Mouse (Mus musculus): ENCODE results near the gene Gm26620. TPM values are rescaled to one million over a fixed set of nuclear protein-coding genes. Genes with fewer than 3 reads are reported as not detected.

The Gm26620 gene
- polyA plus RNA-seq (2014; fragmentation: Nextera tagmentation; extraction: Ambion mirVana) = 0.72 TPM in 1 of 2 replicates, not detected in the other

DNA sequence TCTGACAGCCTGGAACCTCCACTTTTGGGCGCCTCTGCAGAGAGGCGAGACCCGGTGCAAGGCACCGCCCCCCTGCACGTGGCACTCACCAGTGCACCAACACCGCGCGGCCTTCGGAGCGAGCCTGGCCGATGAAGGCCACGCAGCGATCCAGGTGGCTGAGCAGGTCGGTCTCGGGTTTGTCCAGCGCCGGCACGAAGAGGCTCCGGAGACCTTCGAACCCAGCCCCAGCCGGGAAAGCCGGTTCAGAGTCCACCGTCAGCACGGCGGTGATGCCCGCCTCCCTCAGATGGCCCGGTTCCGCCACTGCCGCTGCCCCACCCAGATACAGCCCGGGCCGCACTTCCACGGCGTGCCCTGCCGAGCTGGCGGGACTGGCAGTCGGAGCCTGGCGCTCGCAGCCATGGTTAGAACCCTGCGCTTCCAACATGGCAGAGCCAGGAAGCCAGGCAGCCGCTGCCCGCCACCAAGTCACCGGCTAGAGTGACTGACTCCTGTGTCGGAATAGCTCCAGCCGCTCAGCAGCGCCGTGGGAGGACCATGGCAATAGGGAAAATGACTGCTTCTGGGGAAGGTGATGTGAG is at the start of gene Gm26620, which contains the start of gene Dusp12:
TSS of gene Gm26620 (plus strand) at position 88 of the 584 bp plus-strand sequence.
TSS of gene Dusp12 (minus strand) at position 563 of the 584 bp plus-strand sequence.
- H3K36me3 ChIP-seq (ENCODE audit: control insufficient read depth, insufficient read depth, low read length) = no peaks in the 10 kb centered on the region
- no peaks in the 10 kb centered on the region for H3K27me3 ChIP-seq (ENCODE audit: control insufficient read depth, insufficient read depth, low read length)
- peak within 1 kb of the TSS; percentile 87 for H3K9ac ChIP-seq (ENCODE audit: low read length)
- H3K4me1 ChIP-seq (ENCODE audit: control insufficient read depth, insufficient read depth, low read length) = no peaks in the 10 kb centered on the region
- H3K4me2 ChIP-seq (ENCODE audit: low read depth, severe bottlenecking) = peak within 1 kb of the TSS; percentile 59
- WGBS = under 1% methylated on average over 46 of the region's 46 CpGs
- peak within 1 kb of the TSS; percentile 95 for H3K4me3 ChIP-seq (ENCODE audit: low read depth, low read length)
- peak within 1 kb of the TSS; percentile 42; the same call in 1 of the 2 replicates for H3K27ac ChIP-seq (replicated peaks; ENCODE audit: low read depth, low read length)
- DNase-seq (ENCODE audit: low spot score) (peak; percentile 91), ATAC-seq (ENCODE audit: insufficient number of reproducible peaks, low FRiP score, low TSS enrichment, low read depth) (peak; percentile 86)
- no peaks in the 10 kb centered on the region for H3K9me3 ChIP-seq (ENCODE audit: control insufficient read depth, low read length)

DNA sequence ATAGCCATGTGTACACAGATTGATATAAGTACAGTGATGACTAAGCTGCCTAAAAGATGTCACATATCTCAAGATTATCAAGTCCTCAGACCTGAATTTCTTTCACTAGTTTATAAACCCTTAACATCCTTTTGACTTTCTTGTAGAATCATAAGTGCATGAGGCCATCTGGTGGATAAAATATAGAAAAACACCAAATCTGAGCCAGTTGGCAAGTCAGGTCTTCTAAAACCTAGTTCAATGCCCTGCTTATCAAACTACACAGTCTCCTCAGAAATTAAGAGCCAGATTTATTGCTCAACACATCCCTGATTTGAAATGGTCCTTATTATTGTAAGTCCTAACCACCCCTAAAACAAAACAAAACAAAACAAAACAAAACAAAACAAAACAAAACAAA is 45.2 kb upstream of the Gm26620 start:
- Histone ChIP-seq H3K4me2 (ENCODE audit: low read depth, severe bottlenecking) (no peak overlapping the region), H3K9me3 (ENCODE audit: control insufficient read depth, low read length) (no peaks in the 10 kb centered on the region), H3K9ac (ENCODE audit: low read length) (no peak overlapping the region), H3K27me3 (ENCODE audit: control insufficient read depth, insufficient read depth, low read length) (no peaks in the 10 kb centered on the region), H3K27ac (replicated peaks; ENCODE audit: low read depth, low read length) (no peak overlapping the region), H3K36me3 (ENCODE audit: control insufficient read depth, insufficient read depth, low read length) (no peaks in the 10 kb centered on the region), H3K4me1 (ENCODE audit: control insufficient read depth, insufficient read depth, low read length) (no peaks in the 10 kb centered on the region), H3K4me3 (ENCODE audit: low read depth, low read length) (no peak overlapping the region)
- no peak for DNase-seq (ENCODE audit: low spot score)
- ATAC-seq (ENCODE audit: insufficient number of reproducible peaks, low FRiP score, low TSS enrichment, low read depth) = no peak

GRCm38 (mm10) chr1:170844380-170844779 is 40.5 kb upstream of the Gm26620 start:
- Histone ChIP-seq H3K4me3 (ENCODE audit: low read depth, low read length) (no peak overlapping the region), H3K36me3 (ENCODE audit: control insufficient read depth, insufficient read depth, low read length) (peaks cover 2% of the 10 kb centered on the region; the same call in 1 of the 2 replicates), H3K4me1 (ENCODE audit: control insufficient read depth, insufficient read depth, low read length) (no peaks in the 10 kb centered on the region), H3K9me3 (ENCODE audit: control insufficient read depth, low read length) (no peaks in the 10 kb centered on the region), H3K27me3 (ENCODE audit: control insufficient read depth, insufficient read depth, low read length) (no peaks in the 10 kb centered on the region), H3K27ac (replicated peaks; ENCODE audit: low read depth, low read length) (no peak overlapping the region), H3K9ac (ENCODE audit: low read length) (no peak overlapping the region), H3K4me2 (ENCODE audit: low read depth, severe bottlenecking) (no peak overlapping the region)
- WGBS = 52% methylated on average over 8 of the region's 8 CpGs
- ATAC-seq (ENCODE audit: insufficient number of reproducible peaks, low FRiP score, low TSS enrichment, low read depth) = no peak
- DNase-seq (ENCODE audit: low spot score) = peak; percentile 59

- H3K9me3 ChIP-seq (ENCODE audit: control insufficient read depth, low read length) = no peaks in the 10 kb centered on the region
- H3K27ac ChIP-seq (replicated peaks; ENCODE audit: low read depth, low read length) = no peak overlapping the region
- no peaks in the 10 kb centered on the region for H3K27me3 ChIP-seq (ENCODE audit: control insufficient read depth, insufficient read depth, low read length)
- no peaks in the 10 kb centered on the region for H3K4me1 ChIP-seq (ENCODE audit: control insufficient read depth, insufficient read depth, low read length)
- H3K4me2 ChIP-seq (ENCODE audit: low read depth, severe bottlenecking) = no peak overlapping the region
- peaks cover 2% of the 10 kb centered on the region; the same call in 1 of the 2 replicates for H3K36me3 ChIP-seq (ENCODE audit: control insufficient read depth, insufficient read depth, low read length)
- no peak for ATAC-seq (ENCODE audit: insufficient number of reproducible peaks, low FRiP score, low TSS enrichment, low read depth)
- 47% methylated on average over 10 of the region's 10 CpGs for WGBS
- H3K9ac ChIP-seq (ENCODE audit: low read length) = no peak overlapping the region
- no peak for DNase-seq (ENCODE audit: low spot score)
- H3K4me3 ChIP-seq (ENCODE audit: low read depth, low read length) = no peak overlapping the region
Measured at GRCm38 (mm10) chr1:170845448-170846307, 39.2 kb upstream of the Gm26620 start.

DNA sequence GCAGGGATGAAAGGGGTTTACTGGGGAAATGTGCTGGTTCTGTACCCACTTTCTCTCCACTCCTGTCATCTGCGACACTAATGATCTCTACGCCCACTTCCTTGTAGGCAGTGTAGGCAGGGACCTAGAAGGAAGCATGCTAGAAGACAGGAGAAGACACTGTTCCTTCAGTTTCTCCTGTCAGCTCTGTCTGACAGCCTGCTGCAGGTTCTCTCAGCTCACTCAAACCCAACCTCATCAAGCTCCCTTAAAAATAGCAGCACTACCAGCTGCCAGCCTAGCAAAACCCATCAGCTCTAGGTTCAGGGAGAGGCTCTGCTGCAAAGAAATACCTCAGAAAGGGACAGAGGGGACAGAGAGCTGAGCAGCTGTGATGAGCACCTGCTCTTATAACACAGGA is 34.9 kb upstream of the Gm26620 start:
- ATAC-seq (ENCODE audit: insufficient number of reproducible peaks, low FRiP score, low TSS enrichment, low read depth) (no peak), DNase-seq (ENCODE audit: low spot score) (no peak)
- Histone ChIP-seq H3K9ac (ENCODE audit: low read length) (no peak overlapping the region), H3K4me1 (ENCODE audit: control insufficient read depth, insufficient read depth, low read length) (no peaks in the 10 kb centered on the region), H3K27me3 (ENCODE audit: control insufficient read depth, insufficient read depth, low read length) (no peaks in the 10 kb centered on the region), H3K4me2 (ENCODE audit: low read depth, severe bottlenecking) (no peak overlapping the region), H3K9me3 (ENCODE audit: control insufficient read depth, low read length) (no peaks in the 10 kb centered on the region), H3K36me3 (ENCODE audit: control insufficient read depth, insufficient read depth, low read length) (peaks cover 2% of the 10 kb centered on the region; the same call in 1 of the 2 replicates), H3K27ac (replicated peaks; ENCODE audit: low read depth, low read length) (no peak overlapping the region), H3K4me3 (ENCODE audit: low read depth, low read length) (no peak overlapping the region)
- WGBS = 93% methylated on average over 2 of the region's 2 CpGs

DNA sequence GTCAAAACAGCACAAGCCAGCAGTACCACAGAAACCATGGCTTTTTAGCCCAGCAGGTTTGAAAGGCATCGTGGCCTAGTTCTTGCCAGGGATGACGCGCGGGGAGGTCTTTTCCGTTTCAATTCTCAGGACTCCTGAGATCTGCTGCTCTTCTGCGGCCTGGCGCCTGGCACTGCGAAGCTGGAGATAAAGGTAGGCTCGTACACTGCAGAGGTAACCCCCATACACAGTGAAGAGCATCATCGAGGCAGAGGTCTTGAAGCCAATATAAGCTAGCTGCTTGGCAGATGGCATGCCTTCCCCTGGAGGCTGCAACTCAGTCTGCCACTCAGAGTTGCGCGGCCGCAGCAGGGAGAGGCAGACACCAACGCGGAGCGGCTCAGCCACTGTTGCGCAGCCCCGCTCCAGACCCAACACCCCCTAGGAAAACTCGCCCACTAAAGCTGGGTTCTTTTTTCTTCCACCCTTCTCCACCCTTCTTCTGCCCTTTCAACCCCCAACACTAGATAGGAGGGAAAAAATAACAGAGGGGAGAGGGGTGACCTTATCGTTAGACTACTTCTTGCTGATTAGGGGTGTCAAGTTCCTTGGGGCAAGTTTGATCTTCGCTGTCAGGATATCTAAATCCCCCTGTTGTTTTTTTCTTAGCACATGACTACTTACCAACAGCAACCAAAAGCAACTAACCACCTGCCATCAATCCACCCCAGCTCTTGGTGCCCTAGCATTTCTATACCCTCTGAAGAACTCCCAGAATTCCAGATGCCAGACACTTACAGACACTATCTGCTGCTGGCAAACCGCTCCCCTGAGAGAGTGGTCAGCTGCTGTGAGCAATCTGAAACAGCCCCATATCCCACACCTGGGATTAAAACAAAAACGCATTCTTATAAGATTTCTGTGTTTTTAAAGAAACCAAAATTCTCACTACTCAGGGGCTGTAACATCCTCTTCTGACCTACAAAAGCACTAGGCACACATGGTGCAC is 33.9 kb upstream of the Gm26620 start:
- no peak for ATAC-seq (ENCODE audit: insufficient number of reproducible peaks, low FRiP score, low TSS enrichment, low read depth)
- no peak for DNase-seq (ENCODE audit: low spot score)
- H3K9me3 ChIP-seq (ENCODE audit: control insufficient read depth, low read length) = no peaks in the 10 kb centered on the region
- no peak overlapping the region for H3K4me3 ChIP-seq (ENCODE audit: low read depth, low read length)
- no peak overlapping the region for H3K9ac ChIP-seq (ENCODE audit: low read length)
- H3K27ac ChIP-seq (replicated peaks; ENCODE audit: low read depth, low read length) = no peak overlapping the region
- no peak overlapping the region for H3K4me2 ChIP-seq (ENCODE audit: low read depth, severe bottlenecking)
- WGBS = 91% methylated on average over 23 of the region's 23 CpGs
- no peaks in the 10 kb centered on the region for H3K27me3 ChIP-seq (ENCODE audit: control insufficient read depth, insufficient read depth, low read length)
- H3K36me3 ChIP-seq (ENCODE audit: control insufficient read depth, insufficient read depth, low read length) = peaks cover 2% of the 10 kb centered on the region; the same call in 1 of the 2 replicates
- no peaks in the 10 kb centered on the region for H3K4me1 ChIP-seq (ENCODE audit: control insufficient read depth, insufficient read depth, low read length)

DNA sequence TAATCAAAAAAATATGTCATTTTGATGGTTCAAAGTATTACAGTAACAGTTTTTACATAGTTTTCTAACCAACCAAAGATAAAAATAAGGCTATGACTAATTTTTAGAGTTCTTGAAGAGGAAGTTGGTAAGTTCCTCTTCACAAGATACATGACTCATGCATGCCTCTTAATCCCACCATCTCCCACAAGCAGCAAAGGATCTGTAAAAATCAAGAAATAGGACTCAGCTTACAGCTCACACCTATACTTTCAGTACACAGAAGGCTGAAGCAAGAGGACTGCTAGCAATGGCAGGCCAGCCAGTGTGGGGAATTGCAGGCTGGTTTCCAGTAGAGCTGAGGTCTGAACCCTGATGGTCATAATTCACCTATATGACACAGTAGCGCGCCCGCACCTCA is 31.3 kb upstream of the Gm26620 start:
- H3K27ac ChIP-seq (replicated peaks; ENCODE audit: low read depth, low read length) = no peak overlapping the region
- no peaks in the 10 kb centered on the region for H3K36me3 ChIP-seq (ENCODE audit: control insufficient read depth, insufficient read depth, low read length)
- no peaks in the 10 kb centered on the region for H3K27me3 ChIP-seq (ENCODE audit: control insufficient read depth, insufficient read depth, low read length)
- no peaks in the 10 kb centered on the region for H3K9me3 ChIP-seq (ENCODE audit: control insufficient read depth, low read length)
- no peak overlapping the region for H3K4me3 ChIP-seq (ENCODE audit: low read depth, low read length)
- no peak overlapping the region for H3K4me2 ChIP-seq (ENCODE audit: low read depth, severe bottlenecking)
- no peaks in the 10 kb centered on the region for H3K4me1 ChIP-seq (ENCODE audit: control insufficient read depth, insufficient read depth, low read length)
- 85% methylated on average over 3 of the region's 3 CpGs for WGBS
- DNase-seq (ENCODE audit: low spot score) (no peak), ATAC-seq (ENCODE audit: insufficient number of reproducible peaks, low FRiP score, low TSS enrichment, low read depth) (no peak)
- no peak overlapping the region for H3K9ac ChIP-seq (ENCODE audit: low read length)

All from limb, embryonic 11.5 days (tissue).